Mouse (Mus musculus) megakaryocyte, embryonic 14.5 days (primary cell): Measurements from ENCODE around the gene Foxk1.

ENCODE experiments used
- FLI1 ChIP-seq: IDR thresholded peaks from 2 replicates; pipeline ENCODE4 v1.6.1; 2012; ENCODE audit warnings: low read length, inconsistent platforms, mixed read lengths
- GATA1 ChIP-seq: IDR thresholded peaks from 3 replicates; pipeline ENCODE4 v1.6.1; 2012; ENCODE audit warnings: mixed read lengths, low read length, inconsistent platforms, borderline replicate concordance

- TF ChIP-seq GATA1 (no peak), FLI1 (no peak)
Observed at GRCm38 (mm10) chr5:142355144-142355543, 46.2 kb upstream of the Foxk1 start.
